Mouse (Mus musculus) spleen, adult 2 months (tissue): ENCODE measurements around the gene Cox4i1. TPM values are rescaled to one million over a fixed set of nuclear protein-coding genes. Genes with fewer than 3 reads are reported as not detected.

Experiments
- DNase-seq, 2 experiments: peaks; one replicate each; pipeline versions ENCODE4 v3.0.0 to v3.0.0-alpha.2; 2012 to 2021; ENCODE audit warnings: low spot score in 2 of 2, low read depth in 1 of 2
- H3K27ac ChIP-seq: fragments of 200-500 bp; 2 replicates; pipeline ENCODE4 v1.5.1; 2012; ENCODE audit warnings: low read length, inconsistent platforms; ENCODE audit not compliant: insufficient read depth
- H3K27me3 ChIP-seq: fragments of 200-500 bp; 2 replicates; pipeline ENCODE4 v1.6.1; 2012; ENCODE audit warnings: mild to moderate bottlenecking, moderate library complexity, low read length, inconsistent platforms; ENCODE audit not compliant: control insufficient read depth, insufficient read depth
- H3K36me3 ChIP-seq: fragments of 200-500 bp; 2 replicates; pipeline ENCODE4 v1.6.1; 2012; ENCODE audit warnings: mild to moderate bottlenecking, low read length, inconsistent platforms; ENCODE audit not compliant: control insufficient read depth, insufficient read depth
- H3K4me1 ChIP-seq: fragments of 200-500 bp; 2 replicates; pipeline ENCODE4 v1.6.1; 2011; ENCODE audit warnings: inconsistent platforms; ENCODE audit not compliant: control insufficient read depth, insufficient read depth, insufficient read length
- H3K4me3 ChIP-seq: fragments of 200-500 bp; 2 replicates; pipeline ENCODE4 v1.5.1; 2011; ENCODE audit warnings: mild to moderate bottlenecking, inconsistent platforms; ENCODE audit not compliant: insufficient read depth, insufficient read length; ENCODE audit errors: extremely low read depth
- CTCF ChIP-seq: fragments of 200-500 bp; IDR thresholded peaks from 2 replicates; pipeline ENCODE4 v1.5.1; 2011; ENCODE audit warnings: mild to moderate bottlenecking, inconsistent platforms; ENCODE audit not compliant: insufficient read depth, insufficient read length, insufficient replicate concordance; ENCODE audit errors: extremely low read depth
- POLR2A ChIP-seq: fragments of 200-500 bp; IDR thresholded peaks from 2 replicates; pipeline ENCODE4 v1.6.1; 2011; ENCODE audit warnings: low read depth, low read length, inconsistent platforms
- WGBS: fragments of 180-500 bp; shearing (Covaris S2); methylation state at CpG from one replicate; pipeline ENCODE4 v1.1.7; 2018; 5-methylcytosine and 5-hydroxymethylcytosine counted together
- polyA plus RNA-seq: library from polyadenylated mRNA; depleted of rRNA; stranded (reverse); fragments of >200 nt; gene quantifications from 2 replicates; pipeline ENCODE4 v1.2.3, GENCODE M21; 2012

Gene Cox4i1
- polyA plus RNA-seq, 1 experiment = 535 TPM

DNA sequence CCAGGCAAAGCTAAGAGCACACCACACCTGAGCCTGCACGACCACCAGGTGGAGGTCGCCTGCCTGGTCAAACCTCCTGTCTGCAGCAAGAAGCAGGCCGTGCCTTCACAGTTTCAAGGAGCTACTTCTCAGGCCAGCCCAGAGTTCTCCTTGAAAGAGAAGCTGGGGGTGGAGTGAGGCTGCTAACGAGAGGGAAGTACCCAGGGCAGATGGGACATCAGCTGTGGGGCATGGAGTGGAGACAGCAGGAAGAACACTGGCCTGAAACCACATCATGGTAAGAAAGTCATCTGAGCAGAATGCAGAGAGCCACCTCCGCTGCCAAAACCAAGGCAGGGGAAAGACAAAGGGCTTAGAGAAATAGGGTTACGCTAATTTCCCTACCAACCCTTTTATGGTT lies 3.5 kb upstream of the Cox4i1 start:
- H3K4me3 ChIP-seq = no peak overlapping the region
- 70% methylated on average over 6 of the region's 6 CpGs for WGBS

DNA sequence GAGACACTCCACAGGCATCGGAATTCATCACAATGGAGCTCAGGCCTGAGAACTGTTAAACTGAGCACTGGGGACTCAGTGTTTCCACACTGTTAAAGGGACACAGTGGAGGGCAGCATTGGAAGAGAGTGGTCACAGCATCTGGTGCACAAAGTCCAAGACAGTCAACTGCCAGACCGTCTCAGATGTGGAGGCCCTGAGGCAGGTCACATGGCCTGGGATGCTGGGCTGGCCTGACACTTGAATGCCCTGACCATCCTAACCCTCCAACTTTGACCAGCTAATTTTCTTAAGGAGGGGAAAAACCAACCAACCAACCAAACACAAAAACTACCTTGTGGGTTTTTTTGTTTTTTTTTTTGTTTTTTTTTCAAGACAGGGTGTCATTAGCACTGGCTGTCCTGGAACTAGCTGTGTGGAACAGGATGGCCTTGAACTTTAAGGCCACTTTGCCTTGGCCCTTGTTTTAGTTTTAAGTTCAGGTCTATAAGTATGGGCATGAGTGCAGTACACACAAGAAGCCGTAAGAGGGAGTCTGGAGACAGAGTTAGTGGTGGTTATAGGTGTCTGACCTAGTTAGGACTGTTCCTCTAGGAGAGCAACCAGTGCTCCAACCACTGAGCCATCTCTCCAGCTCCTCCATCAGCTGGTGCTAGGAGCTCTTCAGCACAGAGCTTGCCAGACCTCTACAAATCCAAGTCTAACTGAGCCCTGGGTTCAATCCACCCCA lies 2.1 kb upstream of the Cox4i1 start:
- H3K27me3 ChIP-seq = no peaks in the 10 kb centered on the region
- WGBS = 77% methylated on average over 3 of the region's 3 CpGs
- H3K4me1 ChIP-seq = peaks cover 18% of the 10 kb centered on the region
- TF ChIP-seq CTCF = no peak
- TF ChIP-seq POLR2A = no peak
- no peak for DNase-seq
- H3K27ac ChIP-seq = no peak overlapping the region
- H3K4me3 ChIP-seq = no peak overlapping the region
- H3K36me3 ChIP-seq = peaks cover 6% of the 10 kb centered on the region; the same call in 1 of the 2 replicates

More for the DNA sequence above, 3.5 kb upstream of the Cox4i1 start:
- TF ChIP-seq CTCF = no peak
- no peak for TF ChIP-seq POLR2A
- no peaks in the 10 kb centered on the region for H3K36me3 ChIP-seq
- no peak overlapping the region for H3K27ac ChIP-seq
- peaks cover 18% of the 10 kb centered on the region for H3K4me1 ChIP-seq
- DNase-seq = no peak
- H3K27me3 ChIP-seq = no peaks in the 10 kb centered on the region

GRCm38 (mm10) chr8:120666807-120667470 lies 1.1 kb upstream of the Cox4i1 start:
- no peak for DNase-seq
- Histone ChIP-seq H3K27me3 (no peaks in the 10 kb centered on the region), H3K27ac (no peak overlapping the region), H3K36me3 (peaks cover 7% of the 10 kb centered on the region; the same call in 1 of the 2 replicates), H3K4me1 (peaks cover 18% of the 10 kb centered on the region), H3K4me3 (peak overlapping the region; percentile 94)
- TF ChIP-seq POLR2A = no peak
- TF ChIP-seq CTCF = no peak
- WGBS = 14% methylated on average over 17 of the region's 17 CpGs

GRCm38 (mm10) chr8:120668374-120668905 lies 418 bp downstream of the Cox4i1 start, which contains the start of gene Emc8:
TSS of gene Emc8 (minus strand) at chr8:120668573.
- Histone ChIP-seq H3K4me1 (peaks cover 18% of the 10 kb centered on the region), H3K36me3 (peaks cover 21% of the 10 kb centered on the region), H3K27me3 (no peaks in the 10 kb centered on the region), H3K27ac (peak within 1 kb of the TSS; percentile 78), H3K4me3 (peak within 1 kb of the TSS; percentile 94)
- TF ChIP-seq POLR2A (no peak), CTCF (no peak)
- no peak for DNase-seq
- 1% methylated on average over 50 of the region's 51 CpGs for WGBS

GRCm38 (mm10) chr8:120671775-120672174 lies 3.8 kb downstream of the Cox4i1 start:
- WGBS = 92% methylated on average over 6 of the region's 6 CpGs
- Histone ChIP-seq H3K36me3 (peaks cover 28% of the 10 kb centered on the region), H3K27ac (no peak overlapping the region), H3K4me1 (peaks cover 6% of the 10 kb centered on the region), H3K27me3 (no peaks in the 10 kb centered on the region), H3K4me3 (no peak overlapping the region)
- TF ChIP-seq POLR2A = no peak
- no peak for TF ChIP-seq CTCF
- no peak for DNase-seq

GRCm38 (mm10) chr8:120672626-120673229 lies 4.7 kb downstream of the Cox4i1 start:
- H3K4me3 ChIP-seq = no peak overlapping the region
- H3K27ac ChIP-seq = no peak overlapping the region
- no peaks in the 10 kb centered on the region for H3K27me3 ChIP-seq
- DNase-seq = no peak
- H3K36me3 ChIP-seq = peaks cover 28% of the 10 kb centered on the region
- no peak for TF ChIP-seq POLR2A
- no peak for TF ChIP-seq CTCF
- 94% methylated on average over 16 of the region's 16 CpGs for WGBS
- H3K4me1 ChIP-seq = peaks cover 3% of the 10 kb centered on the region
